Mouse (Mus musculus) heart, postnatal 36 days (tissue): ENCODE measurements at regions not wholly inside any gene's neighbourhood (a gene's known extent, or its start where the extent isn't known, plus 50 kb on each side); places are given as distances from the start of the nearest gene placed in this dataset.
"Not testable (repeated sequence)": the region's sequence is repeated elsewhere in the genome, so short reads cannot be mapped to it uniquely, and the experiment has no call there.

Source experiments
- DNase-seq, 2 experiments: peaks; one replicate each; pipeline ENCODE4 v3.0.0; 2021 to 2022
- intact Hi-C: fragments of 180-260 bp; cut with DNase I; formaldehyde crosslinking; loops from one replicate; pipeline ENCODE4 v1.15.1; 2025

- intact Hi-C loops: no loop called here
- DNase-seq: no peak
Measured at GRCm38 (mm10) chr5:40920920-40921319, 787.0 kb downstream of the Rab28 start.

DNA sequence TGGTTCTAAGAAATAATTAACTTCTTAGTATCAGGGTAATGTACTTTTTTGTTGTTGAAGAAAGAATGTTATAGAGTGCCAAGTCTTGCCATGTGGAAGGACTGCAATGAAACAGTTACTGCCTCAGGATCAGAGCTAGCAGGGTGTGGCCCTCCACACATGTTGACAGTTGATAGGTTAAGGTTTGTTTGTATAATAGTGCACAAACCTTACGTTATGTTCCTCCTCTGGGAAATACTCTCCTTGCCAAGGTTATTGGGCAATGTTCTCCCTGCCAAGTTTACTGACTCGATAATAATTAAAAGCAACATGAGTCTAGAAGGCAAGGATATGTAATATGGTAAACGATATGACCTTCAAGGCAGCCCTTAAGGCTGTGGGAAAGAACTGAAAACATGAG, 799.2 kb downstream of the Rab28 start:
- intact Hi-C loops: no loop called here
- DNase-seq: no peak

DNA sequence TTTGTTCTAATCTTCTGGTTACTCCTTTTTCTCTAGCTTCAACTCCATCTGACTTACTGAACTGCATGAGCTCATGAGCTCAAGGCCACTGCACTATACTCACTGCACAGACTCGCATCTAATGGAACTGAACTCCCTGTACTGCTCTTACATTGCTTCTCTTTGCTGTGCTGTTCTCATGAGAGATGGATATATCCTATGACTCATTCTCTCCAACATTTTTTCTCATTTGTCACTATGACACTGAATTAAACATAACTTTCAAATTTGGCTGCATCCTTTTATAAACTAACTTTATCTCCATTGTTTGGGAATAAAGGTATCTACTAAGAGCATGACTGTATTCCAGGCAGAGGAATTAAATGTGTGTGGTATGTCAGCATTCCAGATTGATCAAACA, 806.2 kb downstream of the Rab28 start:
- DNase-seq: no peak
- intact Hi-C loops: no loop called here

DNA sequence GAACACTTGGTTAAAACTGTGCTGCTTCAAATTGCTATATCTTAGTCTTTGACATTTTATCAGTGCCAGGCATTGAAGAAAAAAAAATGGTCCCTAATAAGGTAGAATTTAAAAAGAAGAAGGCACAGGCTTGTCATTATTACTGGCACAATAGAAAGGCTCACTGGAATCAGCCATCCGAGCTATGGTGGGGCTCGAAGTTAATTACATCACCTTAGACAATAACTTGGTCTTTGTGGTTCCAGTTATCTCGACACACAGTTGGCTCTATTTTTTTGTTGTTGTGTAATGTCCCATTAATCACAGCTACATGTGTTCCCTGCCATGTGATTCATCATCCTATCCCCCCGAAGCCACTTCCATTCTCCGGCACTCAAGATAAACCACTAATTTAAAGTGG, 825.1 kb downstream of the Rab28 start:
- no peak for DNase-seq
- intact Hi-C loops: no loop called here

- no peak for DNase-seq
- intact Hi-C loops: no loop called here
Measured at GRCm38 (mm10) chr5:40877756-40878155, 830.2 kb downstream of the Rab28 start.

DNA sequence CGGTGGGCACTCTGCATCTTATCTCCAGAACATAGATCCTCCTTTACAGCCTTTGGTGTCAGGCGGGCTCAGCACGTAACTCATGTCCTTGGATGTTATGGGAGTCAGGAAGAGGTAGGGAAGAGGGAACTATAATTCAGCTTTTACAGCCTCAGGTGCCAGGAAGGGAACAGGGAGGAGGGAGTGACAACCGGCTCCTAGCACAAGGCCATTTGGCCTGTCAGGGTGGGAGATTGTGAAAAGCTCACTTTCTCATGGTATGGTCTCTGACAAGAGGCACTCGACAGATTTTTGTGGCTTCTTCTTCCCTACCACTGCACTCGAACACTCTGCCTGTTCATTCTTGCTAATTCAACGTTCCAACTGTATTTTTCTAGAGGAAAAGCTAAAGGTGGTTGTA, 845.6 kb downstream of the Rab28 start:
- DNase-seq, intact Hi-C loops: not testable (repeated sequence)
